Mouse (Mus musculus) A20 (cell line): ENCODE measurements at regions not wholly inside any gene's neighbourhood (a gene's known extent, or its start where the extent isn't known, plus 50 kb on each side); places are given as distances from the start of the nearest gene placed in this dataset.

Experiments
- DNase-seq: peaks from one replicate; pipeline ENCODE4 v3.0.0-alpha.2; 2011; ENCODE audit warnings: low read depth, low spot score

DNA sequence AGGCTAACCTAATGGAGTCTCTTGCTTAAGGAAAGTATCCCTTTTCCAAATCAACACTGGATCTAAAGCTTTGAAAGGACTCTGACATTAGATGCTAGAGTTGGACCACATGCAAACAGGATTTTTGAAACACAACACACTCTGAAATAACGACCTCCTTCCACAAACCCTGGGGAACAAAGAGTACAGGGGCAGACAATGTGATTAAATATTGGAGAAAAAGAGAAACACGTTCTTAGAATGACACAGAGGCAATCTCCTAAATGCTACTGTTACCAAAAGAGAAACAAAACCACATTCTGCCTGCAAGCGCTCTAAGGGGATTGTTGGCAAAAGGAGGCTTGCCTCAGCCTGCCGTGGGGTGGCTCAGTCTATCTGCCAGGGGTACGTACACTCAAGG is 1422.0 kb downstream of the Gsdmc2 start:
- DNase-seq, result no peak

- no peak for DNase-seq
Observed at GRCm38 (mm10) chr15:62421073-62421851, 1423.7 kb downstream of the Gsdmc2 start.

GRCm38 (mm10) chr15:62416691-62417090 is 1428.3 kb downstream of the Gsdmc2 start:
- no peak for DNase-seq

DNA sequence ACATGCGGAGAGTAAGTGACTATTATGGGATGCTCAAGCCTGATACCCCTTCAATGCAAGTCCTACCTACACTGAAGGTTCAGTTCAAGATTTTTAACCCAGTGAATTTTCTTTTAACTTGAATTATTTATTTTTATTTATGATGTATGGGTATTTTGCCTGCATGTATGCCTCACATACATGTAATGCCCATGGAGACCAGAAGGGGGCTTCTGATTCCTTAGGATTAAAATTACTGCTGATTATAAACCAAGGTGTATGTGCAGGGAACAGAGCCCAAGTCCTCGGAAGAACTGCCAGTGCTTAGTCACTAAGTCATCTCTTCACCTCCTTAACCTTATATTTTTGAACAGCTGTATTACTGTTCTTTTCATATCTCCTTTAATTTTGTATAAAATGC is 1431.3 kb downstream of the Gsdmc2 start:
- DNase-seq, result no peak

- DNase-seq, result no peak
Observed at GRCm38 (mm10) chr15:62402142-62402541, 1442.8 kb downstream of the Gsdmc2 start.

GRCm38 (mm10) chr15:62400984-62401609 is 1443.9 kb downstream of the Gsdmc2 start:
- DNase-seq, result peak; percentile 41

- no peak for DNase-seq
Observed at GRCm38 (mm10) chr15:62399381-62399780, 1445.6 kb downstream of the Gsdmc2 start.

DNA sequence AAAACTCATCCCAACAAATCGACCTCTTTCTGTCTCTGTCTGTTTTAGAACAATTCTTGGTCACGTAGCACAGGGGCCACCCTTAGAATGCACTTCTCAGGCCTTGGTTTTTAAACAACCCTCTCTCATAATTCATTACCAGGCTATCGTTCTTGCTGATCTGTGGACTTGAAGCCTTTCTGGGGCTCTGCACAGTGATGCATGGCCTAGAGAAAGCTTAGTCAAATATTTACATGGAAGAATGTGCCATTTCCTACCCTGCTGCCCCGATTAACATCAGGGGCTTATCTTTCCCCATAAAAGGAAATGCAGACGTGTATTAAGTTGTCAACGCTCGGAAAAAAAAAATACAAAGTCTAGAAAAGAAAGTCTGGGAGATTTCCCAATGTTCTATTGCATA is 1448.0 kb downstream of the Gsdmc2 start:
- no peak for DNase-seq

- DNase-seq, result peak; percentile 45
Observed at GRCm38 (mm10) chr15:62395377-62395776, 1449.6 kb downstream of the Gsdmc2 start.

DNA sequence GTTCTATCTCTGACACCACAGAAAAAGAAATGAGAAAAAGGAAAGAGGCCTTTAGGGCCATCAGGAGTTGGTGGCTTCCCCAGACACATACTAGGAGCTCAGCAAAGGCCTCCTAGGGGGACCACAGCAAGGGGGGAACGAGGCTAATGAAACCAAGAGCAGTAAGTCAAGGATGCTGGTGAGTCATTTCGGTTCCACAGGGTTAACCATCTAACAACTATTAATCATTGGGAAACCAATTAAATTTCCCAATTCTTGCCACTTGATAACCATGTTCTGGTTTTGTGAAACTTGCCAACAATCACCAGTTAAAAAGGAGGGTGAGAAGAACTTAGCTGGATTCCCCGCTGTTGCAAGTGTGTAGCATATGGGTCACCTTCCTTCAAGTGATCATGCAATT is 1451.6 kb downstream of the Gsdmc2 start:
- no peak for DNase-seq

DNA sequence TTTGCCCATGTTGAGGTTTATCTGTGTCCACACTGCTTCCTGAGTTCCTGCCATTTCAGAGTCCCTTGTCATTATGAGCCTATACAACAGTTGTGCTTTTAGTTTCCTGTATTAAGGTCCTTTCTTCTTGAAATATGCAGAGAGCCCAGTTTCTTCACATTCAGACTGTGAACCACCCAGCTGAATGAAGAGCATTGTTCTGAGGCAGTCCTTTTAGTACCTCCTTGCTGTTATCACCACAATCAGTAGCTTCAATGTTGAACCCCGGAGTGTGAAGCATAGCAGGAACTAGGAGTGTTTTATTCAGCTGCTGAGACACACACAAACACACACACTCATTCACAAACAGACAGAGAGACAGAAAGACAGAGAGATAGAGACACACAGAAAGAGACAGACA is 1452.1 kb downstream of the Gsdmc2 start:
- DNase-seq, result no peak

DNA sequence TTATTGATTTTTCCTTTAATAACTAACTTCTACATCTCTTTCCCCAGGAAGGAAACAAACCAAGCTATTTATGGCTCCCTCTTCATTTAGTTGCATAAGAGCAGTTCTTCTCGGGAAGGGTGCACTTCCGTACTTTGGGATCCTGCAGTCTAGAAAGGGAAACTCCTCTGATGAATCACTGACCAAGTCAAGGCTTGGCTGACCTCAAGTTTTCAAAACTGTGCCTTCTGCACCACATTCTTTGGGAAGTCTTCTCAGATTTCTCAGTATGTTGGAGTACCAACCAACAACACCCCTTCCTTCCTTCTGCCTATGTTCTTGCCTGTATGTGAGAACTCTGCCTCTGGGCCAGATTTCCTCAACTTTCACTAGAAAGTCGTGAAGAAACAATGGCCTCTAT is 1452.6 kb downstream of the Gsdmc2 start:
- no peak for DNase-seq

GRCm38 (mm10) chr15:62389431-62390105 is 1455.4 kb downstream of the Gsdmc2 start:
- no peak for DNase-seq

- DNase-seq, result no peak
Observed at GRCm38 (mm10) chr15:62382233-62382632, 1459.4 kb upstream of the A1bg start.

DNA sequence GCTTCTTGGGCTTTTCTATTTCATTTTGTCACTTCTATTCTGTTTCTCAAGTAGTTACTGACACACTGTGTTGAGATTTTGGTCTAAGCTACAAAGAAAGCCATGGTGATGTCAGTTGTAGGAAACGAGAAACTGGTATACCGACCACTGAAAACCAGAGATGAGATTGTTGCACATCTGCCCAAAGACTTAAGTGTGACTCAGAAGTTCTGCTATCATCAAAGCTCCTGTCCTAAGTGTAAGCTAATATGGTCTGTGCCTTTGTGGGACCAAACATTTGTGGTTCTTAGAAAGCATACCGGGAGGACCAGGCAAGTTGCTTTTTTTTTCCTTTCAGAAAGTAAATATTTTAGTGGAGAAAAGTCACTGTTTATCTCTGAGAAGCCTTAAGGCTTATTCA is 1451.8 kb upstream of the A1bg start:
- DNase-seq, result no peak

GRCm38 (mm10) chr15:62361171-62361570 is 1438.4 kb upstream of the A1bg start:
- DNase-seq, result no peak

- peak; percentile 81 for DNase-seq
Observed at GRCm38 (mm10) chr15:62358338-62359239, 1435.8 kb upstream of the A1bg start.

- DNase-seq, result no peak
Observed at GRCm38 (mm10) chr15:62353786-62354185, 1431.0 kb upstream of the A1bg start.

GRCm38 (mm10) chr15:62350862-62351757 is 1428.3 kb upstream of the A1bg start:
- peak; percentile 90 for DNase-seq

GRCm38 (mm10) chr15:62349981-62350380 is 1427.2 kb upstream of the A1bg start:
- DNase-seq, result no peak

- no peak for DNase-seq
Observed at GRCm38 (mm10) chr15:62348956-62349355, 1426.1 kb upstream of the A1bg start.
